Mouse (Mus musculus) CD4-positive, CD25-positive, alpha-beta regulatory T cell, adult 4 months (primary cell): ENCODE results near the gene Btbd11. TPM values are rescaled to one million over a fixed set of nuclear protein-coding genes. Genes with fewer than 3 reads are reported as not detected.

Experiments used
- ATAC-seq: one replicate; pipeline ENCODE4 v1.8.0; 2017
- polyA plus RNA-seq, 2 experiments: library from polyadenylated mRNA; unstranded; fragments of 100-300 nt; shearing (Covaris generic); gene quantifications; one replicate each; pipeline ENCODE4 v1.2.1; 2017

The Btbd11 gene
- polyA plus RNA-seq, 2 experiments from 2014 or later, result 3.6 to 5.6 TPM

- no peak for ATAC-seq
These were observed 212.3 kb downstream of the Btbd11 start for GRCm38 (mm10) chr10:85598603-85599542.

GRCm38 (mm10) chr10:85602546-85602945, 215.9 kb downstream of the Btbd11 start:
- no peak for ATAC-seq

- ATAC-seq, result no peak
These were observed 217.9 kb downstream of the Btbd11 start for GRCm38 (mm10) chr10:85604556-85604955.

GRCm38 (mm10) chr10:85608550-85609278, 222.1 kb downstream of the Btbd11 start:
- no peak for ATAC-seq

DNA sequence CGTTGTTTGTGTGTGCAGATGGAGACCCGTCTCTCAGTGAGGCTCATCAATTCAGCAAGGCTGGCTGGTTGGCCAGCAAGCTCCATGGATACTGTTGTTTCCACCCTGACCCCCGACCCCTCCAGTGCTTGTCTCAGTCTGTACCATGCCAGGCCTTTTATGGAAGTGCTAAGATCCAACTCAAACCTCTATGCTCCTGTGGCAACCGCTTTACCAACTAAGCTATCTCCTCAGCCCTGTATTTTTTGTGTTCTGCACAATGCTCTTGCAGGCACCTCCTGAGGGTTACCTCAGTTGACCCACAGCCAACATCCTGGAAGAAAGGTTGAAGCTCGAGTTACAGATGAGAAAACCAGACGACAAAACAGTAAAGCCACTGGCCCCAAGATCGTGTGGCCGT, 230.5 kb downstream of the Btbd11 start:
- ATAC-seq, result no peak

GRCm38 (mm10) chr10:85617501-85618417, 231.1 kb downstream of the Btbd11 start:
- no peak for ATAC-seq

- ATAC-seq, result no peak
These were observed 234.5 kb downstream of the Btbd11 start for GRCm38 (mm10) chr10:85621067-85621466.

DNA sequence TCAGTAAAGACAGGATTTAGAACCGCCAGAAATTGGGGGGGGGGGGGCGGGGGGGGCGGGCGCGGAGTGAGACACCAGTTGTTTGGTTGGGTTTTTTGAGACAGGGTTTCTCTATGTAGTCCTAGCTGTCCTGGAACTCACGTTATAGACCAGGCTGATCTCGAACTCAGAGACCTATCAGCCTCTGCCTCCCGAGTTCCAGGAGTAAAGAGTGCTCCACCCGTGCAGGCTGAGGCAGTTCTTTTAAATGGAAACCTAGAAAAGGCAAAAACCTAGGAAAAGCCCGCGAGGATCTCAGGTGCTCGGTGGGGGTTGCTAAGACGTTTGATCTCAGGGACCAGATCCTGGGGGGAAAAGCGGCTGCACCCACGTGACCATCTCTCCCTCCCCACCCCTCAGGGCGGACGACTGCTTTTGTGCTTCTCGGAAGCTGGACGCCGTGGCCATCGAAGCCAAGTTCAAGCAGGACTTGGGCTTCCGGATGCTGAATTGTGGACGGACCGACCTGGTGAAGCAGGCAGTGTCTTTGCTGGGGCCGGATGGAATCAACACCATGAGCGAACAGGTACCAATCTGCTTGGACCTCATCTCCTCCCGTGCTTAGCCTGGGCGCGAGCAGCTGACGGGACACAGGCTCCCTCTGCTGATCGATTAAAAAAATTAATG, 238.0 kb downstream of the Btbd11 start:
- ATAC-seq, result peak; percentile 78

GRCm38 (mm10) chr10:85625170-85625686, 238.6 kb downstream of the Btbd11 start:
- no peak for ATAC-seq

- ATAC-seq, result no peak
These were observed 245.4 kb downstream of the Btbd11 start for GRCm38 (mm10) chr10:85632030-85632429.

DNA sequence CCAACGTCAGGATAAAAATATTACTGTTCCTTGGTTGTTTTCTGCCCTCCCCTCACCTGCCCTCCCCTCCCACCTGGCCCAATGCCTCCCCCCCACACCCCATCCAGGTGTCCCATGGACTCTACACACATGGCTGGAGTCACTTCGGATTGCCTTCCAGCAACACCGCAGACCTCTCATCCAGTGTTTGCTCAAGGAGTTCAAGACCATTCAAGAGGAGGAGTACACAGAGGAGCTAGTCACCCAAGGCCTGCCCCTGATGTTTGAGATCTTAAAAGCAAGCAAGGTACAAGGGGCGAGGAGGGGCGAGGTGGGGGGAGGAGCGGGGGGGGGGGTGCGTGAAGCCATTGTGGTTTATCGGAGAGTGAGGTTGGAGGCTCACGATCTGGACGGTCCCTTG, 247.0 kb downstream of the Btbd11 start:
- ATAC-seq, result no peak

GRCm38 (mm10) chr10:85637580-85637979, 251.0 kb downstream of the Btbd11 start:
- no peak for ATAC-seq

GRCm38 (mm10) chr10:85638141-85638540, 251.5 kb downstream of the Btbd11 start:
- ATAC-seq, result no peak

DNA sequence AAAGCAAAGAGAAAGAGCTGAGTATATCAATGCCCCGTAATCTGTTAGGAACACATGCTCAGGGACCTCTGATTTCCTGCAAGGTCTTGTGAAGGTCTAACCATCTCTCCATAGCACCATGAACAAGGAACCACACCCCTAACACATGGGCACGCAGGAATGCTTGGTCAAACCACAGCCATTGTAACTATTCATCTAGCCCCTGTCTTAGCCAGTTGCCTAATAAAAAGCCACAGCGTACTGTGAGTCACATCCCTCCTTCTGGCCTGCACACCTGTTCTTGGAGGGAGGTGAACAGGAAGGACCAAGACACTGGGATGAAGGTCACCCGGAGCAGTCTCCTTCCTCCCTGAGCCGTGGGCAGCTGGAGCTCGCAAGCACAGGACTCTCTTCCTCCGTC, 253.0 kb downstream of the Btbd11 start:
- ATAC-seq, result no peak

- ATAC-seq, result no peak
These were observed 253.8 kb downstream of the Btbd11 start for GRCm38 (mm10) chr10:85640408-85640807.

DNA sequence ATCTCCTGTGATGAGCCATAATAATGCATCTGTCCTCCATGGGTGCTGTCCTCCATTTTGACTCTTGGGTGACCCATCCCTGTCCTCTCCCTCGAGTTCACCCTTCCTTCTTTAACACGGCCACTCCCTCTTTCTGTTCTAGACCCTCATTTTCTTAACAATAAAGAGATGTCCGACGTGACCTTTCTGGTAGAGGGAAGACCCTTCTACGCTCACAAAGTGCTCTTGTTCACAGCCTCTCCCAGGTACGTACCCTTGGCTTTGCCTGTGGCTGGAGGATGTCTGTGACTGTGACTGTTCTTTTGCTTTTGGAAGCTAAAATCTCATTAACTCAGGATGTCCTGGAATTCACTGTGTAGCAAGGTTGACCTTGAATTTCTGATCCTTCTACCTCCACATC, 258.7 kb downstream of the Btbd11 start:
- no peak for ATAC-seq

GRCm38 (mm10) chr10:85651706-85652105, 265.1 kb downstream of the Btbd11 start:
- ATAC-seq, result peak; percentile 61

DNA sequence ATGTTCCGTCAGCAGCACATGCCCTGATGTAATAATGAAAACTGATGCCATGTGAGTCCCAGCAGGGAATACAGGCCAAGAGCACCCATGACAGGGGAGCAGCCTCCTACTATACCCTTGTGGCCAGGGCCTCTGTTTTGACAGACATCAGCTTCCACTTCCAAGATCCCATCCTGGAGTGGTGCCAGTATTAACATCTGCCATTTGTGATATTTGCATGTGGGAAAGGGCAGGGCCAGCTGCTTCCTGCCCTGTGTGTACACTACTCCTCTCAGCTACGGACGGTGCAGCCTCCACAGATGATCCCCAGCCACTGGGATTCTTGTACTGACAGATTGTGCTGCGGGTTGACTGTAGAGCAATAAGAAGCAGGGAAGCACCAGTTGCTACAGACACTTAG, 269.3 kb downstream of the Btbd11 start:
- no peak for ATAC-seq

DNA sequence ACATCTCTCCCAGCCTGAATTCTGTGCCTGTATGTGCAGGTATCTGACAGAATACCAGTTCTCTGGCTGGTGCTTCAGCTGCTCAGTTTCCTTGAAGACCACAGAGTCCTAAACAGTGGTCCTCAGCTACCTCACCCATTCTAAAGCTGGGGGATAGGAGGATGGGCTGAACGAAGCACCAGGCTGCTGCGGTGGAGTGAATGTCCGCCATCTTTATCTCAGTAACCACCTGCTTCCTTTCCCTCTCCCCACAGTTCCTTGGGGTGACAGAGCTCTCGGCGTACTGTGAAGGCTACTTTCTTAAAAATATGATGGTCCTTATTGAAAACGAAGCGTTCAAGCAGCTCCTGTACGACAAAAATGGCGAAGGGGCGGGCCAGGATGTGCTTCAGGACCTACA, 271.3 kb downstream of the Btbd11 start:
- no peak for ATAC-seq

DNA sequence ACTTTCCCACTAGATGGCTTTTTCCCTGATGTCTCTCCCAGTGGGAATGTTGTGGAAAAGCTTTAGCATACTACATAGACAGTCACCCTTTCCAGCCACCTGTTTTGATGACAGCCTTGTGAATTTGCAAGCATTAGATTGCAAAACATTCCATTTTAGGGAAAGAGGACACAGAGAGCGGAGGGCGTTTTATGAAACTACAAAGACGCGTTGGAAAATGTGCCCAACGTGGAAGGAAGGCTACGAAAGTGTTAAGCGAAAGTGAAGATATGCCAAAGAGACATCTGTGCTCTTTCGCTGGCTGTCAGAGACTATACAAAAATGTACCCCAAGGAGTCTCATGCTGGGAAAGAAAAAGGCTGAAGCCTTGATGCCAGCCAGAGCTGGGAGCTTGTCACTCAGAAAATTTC, 286.9 kb downstream of the Btbd11 start:
- no peak for ATAC-seq

GRCm38 (mm10) chr10:85678635-85679034, 292.0 kb downstream of the Btbd11 start:
- ATAC-seq, result no peak

DNA sequence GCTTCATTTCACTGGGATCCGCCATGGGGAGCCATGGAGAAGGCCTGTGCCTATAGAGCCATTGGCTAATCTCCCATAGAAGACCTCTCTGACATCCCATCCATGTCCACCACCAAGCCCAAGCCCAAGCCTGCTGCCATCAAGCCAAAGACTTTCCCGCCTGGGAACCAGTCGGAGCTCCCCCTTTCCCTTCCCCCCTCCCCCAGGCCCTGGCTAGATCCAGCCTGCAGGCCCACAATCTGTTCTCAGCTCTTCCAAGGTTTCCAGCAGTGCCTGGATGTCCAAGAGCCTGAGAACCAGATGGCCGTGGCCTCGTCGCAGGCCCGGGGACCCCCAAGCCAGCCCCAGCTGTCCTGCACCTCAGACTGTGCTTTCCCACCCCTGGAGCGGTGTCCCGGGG, 295.8 kb downstream of the Btbd11 start:
- ATAC-seq, result no peak
